Mouse (Mus musculus) spleen, embryonic (tissue): ENCODE data around the gene Gm21936.
"Not testable (repeated sequence)": the region's sequence is repeated elsewhere in the genome, so short reads cannot be mapped to it uniquely, and the experiment has no call there.

Experiments used
- CTCF ChIA-PET: fragments of 350-600 bp; sonication (Branson Sonifier 250); formaldehyde crosslinking; loops from one replicate; lab custom pipeline; 2022; lab: Charles Lee

The Gm21936 gene

DNA sequence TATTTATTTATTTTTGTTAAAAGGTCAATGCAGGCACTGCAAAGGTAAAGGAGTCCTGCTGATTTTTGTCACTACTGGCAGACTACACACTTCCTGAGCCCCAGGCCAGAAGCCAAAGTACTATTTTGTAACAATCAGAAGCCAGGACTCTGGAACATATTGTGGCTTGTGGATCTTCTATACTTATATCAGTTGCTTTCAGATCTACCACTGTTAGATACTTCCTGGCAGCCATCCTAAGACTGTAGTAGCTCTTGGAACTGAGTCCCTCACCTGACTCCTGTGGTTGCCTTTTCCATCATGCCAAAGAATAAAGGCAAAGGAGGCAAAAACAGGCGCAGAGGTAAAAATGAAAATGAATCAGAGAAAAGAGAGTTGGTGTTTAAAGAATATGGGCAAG, at the start of gene Gm21936:
TSS of gene Gm21936 (plus strand) at position 301 of the 400 bp plus-strand sequence.
- CTCF ChIA-PET: not testable (repeated sequence)

DNA sequence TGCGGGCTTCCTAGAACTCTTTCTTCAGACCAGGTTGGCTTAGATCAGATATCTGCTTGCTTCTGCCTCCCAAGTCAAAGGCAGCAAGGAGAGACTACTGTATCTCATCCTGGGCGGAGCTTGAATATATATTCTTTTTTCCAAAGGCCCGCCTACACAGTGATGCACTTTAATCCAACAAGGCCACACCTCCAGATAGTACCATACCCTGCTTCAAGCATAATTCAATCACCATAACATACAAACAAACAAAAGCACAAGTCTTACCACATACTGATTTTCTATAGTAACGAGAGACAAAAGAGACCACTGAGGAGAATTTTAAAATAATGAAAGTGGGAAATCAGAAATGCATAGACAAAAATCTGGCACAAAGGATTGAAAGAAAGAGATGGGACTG, 19.7 kb upstream of the Gm21936 start, which contains the start of gene Gm21319:
TSS of gene Gm21319 (minus strand) at position 101 of the 400 bp plus-strand sequence.
- CTCF ChIA-PET: not testable (repeated sequence)

DNA sequence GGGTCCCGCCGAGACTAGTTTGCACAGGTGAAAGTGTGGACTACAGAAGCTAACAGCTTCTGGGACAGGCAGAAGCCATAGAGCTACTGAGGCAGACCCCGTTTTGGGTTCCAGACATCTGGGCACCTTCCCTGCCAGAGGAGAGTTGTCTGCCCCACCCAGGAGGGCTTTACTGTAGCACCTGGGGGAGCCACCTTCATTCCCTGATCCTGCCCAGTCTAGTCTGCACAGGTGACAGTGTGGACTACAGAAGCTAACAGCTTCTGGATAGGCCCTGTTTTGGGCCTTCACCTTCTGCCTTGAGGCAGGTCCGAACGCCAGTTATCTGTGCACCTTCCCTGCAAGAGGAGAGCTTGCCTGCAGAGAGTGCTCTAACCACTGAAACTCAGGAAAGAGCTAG, 2.7 kb downstream of the Gm21936 start:
- CTCF ChIA-PET: not testable (repeated sequence)

DNA sequence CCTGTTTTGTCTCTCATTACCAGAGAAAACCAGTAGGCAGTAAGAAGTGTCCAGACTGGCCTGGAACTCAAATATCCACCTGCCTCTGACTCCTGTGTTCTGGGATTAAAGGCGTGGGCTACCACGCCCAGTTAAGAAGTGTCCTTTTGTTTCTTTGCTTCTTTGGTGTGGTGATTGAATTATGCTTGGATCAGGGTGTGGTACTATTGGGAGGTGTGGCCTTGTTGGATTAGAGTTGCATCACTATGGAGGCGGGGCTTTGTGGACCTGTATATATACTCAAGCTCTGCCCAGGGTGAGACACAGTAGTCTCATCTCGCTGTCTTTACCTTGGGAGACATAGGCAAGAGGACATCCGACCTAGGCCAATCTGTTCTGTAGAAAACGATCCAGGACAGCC, 21.0 kb downstream of the Gm21936 start, which contains the start of gene BB287469:
TSS of gene BB287469 (plus strand) at position 301 of the 400 bp plus-strand sequence.
- CTCF ChIA-PET: not testable (repeated sequence)

DNA sequence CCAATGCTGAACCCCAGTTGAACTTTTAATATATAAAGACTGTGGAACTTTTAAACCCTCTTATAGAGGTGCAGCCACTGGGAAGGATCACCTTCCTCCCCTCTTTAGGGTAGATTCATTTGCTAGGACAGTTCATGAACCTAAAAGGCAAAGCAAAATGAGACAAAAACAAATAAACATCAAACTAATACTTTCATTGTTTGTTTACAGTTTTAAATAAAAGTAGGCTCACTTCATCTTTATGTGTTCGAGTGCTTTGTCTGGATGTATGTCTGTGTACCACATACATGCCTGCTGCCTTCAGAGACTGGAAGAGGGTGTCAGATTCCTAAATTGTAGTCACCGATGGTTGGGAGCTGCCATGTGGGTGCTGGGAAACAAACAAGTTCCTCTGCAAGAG, 46.9 kb downstream of the Gm21936 start, which contains the start of gene Gm2001:
TSS of gene Gm2001 (minus strand) at position 101 of the 400 bp plus-strand sequence.
- CTCF ChIA-PET: not testable (repeated sequence)
